Mouse (Mus musculus): ENCODE data around the gene Fam172a.

The Fam172a gene

DNA sequence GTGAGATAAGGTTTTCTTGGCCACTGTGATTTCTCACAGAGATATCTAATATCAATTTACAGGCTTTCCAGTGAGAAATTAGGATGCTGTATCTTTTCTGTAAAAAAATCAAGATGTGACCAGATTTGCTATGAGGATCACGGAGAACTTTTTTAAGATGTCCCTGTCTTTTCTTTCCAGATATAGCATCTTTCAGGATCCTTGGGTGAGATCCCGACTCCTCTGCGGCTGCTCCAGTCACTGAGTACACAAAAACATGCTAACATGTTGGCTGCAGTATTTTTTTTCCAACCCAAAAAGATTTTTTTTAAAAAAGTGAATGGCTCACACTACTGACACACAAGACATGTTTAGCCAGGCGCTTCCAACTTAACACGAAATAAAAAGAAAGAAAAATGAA, 476.9 kb downstream of the Fam172a start:
- no peak for DNase-seq (ENCODE audit: low read depth, low spot score)

DNA sequence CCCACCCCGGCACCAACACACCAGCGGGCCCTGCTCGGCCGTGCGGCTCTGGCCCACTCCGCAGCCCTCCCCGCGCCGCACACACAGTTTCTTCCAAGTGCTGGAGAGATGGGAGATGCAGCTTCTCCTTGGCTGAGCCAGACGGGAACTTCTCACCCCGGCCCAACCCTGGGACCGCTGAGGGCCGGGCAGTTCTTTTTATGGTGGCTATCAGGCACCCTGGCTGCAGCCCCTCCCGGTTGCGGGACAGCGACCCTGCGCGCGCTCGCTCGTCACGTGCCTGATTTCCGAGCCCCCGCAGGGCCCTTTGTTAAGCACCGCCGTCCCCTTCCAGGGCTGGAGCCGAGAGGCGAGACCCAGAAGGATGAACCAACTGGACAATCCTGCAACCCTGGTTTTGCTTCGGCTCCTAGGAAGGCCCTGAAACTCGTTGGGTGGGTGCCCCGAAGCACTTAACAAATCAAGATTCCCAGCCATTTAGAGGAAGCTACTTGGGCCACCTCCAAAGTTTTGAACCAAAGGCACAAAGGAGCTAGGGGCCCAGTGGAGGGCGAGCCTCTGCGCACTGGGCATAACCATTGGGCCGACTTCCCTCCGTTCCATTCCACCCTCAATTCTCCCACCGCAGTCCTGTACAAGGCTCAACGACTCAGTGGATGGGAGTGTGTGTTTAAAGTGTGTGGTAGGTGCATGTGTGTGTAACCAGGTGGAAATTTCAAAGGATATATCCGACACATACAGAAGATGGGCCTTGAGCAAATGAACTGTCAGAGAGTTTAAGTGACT, 477.7 kb downstream of the Fam172a start:
- DNase-seq (ENCODE audit: low read depth, low spot score), result no peak

DNA sequence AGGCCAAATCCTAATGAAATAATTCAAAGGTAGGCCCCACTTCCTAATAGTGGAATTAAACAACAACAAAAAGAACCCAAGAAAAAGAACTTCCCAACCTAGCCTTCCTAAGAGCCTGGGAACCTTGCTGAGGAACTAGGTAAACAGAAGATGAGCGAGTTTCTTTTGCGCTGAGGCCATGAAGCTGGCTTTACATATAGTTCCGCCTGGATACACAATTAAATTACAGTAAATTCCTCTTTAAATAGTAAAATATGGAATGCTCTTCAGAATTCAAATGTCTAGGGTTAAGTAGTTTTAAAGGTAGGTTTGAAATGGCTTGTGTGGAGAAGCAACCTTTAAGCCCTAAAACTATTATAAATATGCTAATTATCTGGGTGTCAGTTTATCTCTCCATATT, 478.4 kb downstream of the Fam172a start:
- no peak for DNase-seq (ENCODE audit: low read depth, low spot score)

DNA sequence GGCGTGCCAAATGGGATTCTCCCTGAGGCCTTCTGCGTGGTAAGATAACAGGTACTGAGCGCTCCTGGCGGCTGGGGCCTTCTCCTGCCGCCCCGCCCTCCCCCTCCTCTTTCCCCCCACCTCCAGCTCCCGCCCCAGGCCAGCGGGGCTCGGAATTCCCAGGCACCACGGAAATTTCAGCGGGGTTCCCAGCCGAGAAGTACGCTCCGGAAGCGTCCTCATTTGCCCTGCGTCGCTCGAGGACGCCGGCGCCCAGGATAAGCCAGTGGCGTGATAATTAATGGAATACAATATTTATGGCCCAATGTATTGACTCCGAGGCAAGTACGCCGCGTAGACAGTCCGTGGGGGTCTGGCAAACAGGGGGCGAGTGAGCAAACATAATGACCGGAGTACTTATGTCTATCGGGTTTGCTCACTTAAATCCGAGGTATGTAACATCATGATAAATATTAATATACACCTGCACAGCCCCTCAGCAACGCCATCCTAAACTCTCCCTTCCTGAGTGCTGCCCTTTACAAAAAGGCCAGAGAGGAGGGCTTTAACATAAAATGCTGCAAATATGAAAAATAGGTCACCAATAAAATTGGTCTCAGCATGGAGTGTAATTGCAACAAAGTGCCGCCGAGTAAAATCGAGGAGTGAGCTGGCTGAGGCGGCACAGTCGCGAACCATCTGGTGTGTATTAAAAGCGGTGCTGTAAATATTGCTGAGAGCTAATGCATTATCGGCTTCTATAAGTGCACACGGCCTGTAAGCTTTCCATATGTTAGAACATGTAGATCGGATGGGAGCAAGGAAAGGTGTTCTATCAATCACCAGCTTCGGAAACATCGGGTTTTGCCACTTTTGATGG, 479.5 kb downstream of the Fam172a start:
- no peak for DNase-seq (ENCODE audit: low read depth, low spot score)

DNA sequence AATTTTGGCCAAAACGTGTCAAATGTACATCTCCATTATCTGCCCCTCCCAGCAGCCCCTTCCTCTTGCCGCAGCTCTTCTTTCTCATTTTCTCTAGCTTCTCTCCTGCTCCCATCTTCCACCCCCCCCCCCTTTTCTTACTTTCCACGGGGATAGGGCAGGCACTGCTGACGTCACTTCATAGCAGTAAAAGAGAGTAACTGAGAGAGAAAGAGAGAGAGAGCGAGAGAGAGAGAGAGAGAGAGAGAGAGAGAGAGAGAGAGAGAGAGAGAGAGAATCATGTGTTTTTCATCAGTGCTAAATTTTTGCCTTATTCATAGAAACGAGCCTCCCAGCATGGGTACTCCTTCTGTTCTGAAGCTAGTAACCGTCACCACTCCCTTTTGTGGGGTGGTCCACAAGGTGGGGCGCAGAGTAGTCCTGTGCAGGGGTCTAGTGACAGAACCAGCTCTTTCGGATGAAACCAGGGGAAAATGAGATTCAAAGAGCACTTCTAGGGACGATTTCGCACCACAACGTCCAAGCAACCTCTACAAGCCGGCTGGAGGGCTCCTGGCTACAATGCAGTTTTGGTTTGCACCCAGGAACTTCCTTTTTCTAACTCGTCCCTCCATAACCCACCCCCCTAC, 480.2 kb downstream of the Fam172a start:
- no peak for DNase-seq (ENCODE audit: low read depth, low spot score)

DNA sequence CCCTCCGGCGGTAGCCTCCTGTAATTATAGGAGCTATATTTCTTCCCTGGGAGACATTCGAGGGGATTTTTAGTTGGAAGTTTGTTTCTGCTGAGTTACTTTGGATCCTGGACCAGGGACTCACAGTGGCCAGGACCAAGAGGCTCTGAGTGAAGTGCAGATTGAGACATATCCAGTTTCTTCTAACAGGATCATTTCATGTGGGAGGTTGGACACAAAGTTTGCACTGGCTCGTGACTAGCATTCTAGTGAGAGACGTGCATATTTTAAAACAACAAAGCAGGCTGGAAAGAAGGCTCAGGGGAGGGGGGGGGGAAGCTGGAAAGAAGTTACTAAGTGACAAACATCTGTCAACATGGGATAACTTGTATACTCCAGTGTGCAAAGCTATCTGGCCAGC, 481.2 kb downstream of the Fam172a start:
- no peak for DNase-seq (ENCODE audit: low read depth, low spot score)

DNA sequence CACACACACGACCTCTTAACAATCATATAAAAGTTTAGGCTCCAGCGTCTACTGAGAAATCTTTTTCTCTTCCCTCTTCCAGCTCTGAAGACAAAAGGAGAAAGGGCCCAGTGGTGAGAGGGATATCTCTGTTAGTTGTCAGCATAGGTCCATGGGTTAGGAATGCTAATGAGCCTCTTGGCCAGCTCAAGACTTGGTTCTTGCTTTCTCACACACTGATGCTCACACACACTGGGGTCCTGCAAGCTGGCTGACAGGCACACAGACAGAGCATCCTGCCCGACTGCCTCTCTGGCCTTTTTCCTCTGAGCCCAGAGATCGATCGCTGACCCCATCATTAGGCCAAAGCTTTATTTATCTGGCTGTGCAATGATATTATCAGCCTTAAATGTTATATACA, 482.2 kb downstream of the Fam172a start:
- no peak for DNase-seq (ENCODE audit: low read depth, low spot score)

DNA sequence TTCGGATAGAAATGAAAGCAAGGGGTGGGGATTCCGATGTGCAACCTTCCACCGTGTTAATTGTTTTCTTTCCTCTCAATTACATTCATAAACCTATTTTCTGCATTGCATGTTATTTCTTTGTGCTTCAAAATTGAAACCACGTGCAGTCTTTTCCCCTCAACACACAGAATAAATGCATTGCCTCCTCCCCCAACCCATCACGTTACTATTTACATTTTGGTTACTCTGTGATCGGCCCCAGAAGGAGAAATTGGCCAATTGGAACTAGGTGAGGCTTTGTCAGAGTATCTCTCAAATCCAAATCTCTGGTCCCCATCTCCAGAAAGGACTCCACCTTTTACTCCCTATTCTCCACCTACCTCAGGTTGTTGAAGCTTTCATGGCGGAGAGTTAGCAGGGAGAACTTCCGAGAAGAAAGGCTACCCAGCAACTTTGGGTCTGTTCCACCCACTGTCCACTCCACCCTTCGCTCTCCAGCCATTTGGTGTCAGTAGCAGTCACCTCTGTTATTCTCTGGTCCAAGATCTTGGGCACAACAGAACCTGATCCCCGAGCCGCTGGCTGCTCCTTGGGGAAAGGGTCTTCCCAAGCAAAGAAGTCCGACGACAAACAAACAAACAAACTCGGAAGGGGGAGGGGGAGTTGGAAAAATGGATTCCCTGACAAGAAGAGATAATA, 483.1 kb downstream of the Fam172a start:
- DNase-seq (ENCODE audit: low read depth, low spot score), result no peak

DNA sequence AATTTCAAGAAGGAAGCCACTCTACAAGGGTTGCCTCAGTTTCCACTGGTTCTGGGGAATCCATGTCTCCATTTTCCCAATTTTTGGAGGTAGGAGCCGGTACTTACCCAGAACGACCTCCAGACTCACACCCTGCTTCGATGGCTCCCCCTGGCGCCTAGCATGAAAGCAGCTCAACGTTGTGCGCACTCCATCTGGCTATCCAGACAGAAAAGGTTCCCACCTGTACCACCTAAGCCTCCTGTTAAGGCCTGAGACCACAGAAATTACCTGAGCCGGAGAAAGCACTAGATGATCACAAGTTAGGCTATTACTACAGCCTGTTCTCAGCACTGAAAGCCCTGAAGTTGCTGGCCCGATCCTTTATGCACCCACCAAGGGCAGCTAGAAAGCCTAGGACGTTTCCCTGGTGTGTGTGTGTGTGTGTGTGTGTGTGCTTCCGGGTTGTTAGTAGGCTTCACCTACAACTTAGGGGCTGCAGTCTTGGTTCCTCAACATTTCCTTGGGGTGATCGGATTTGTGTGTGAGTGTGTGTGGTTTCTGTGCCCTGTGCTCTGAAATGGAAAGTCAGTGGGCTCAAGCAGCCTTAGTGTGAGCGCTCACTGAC, 484.6 kb downstream of the Fam172a start:
- no peak for DNase-seq (ENCODE audit: low read depth, low spot score)

DNA sequence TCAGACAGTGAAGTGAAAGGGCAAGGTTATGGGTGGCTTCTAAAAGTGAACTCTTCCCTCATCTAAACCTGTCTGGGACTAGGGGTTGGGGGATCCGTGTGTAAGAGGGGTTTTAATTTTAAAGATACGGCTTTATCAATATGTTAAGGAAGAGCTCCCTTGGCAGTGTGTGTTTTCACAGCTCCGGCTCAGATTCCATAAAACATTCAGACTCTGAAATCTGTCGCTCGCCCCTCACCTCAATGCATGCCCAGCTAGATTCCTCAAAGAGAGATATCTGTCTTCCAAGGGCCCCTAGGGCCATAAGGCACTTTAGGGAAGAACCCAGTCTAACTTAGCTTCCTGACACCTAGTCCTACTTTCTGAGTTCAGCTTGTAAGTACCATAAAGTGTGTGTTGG, 486.0 kb downstream of the Fam172a start:
- DNase-seq (ENCODE audit: low read depth, low spot score), result no peak

DNA sequence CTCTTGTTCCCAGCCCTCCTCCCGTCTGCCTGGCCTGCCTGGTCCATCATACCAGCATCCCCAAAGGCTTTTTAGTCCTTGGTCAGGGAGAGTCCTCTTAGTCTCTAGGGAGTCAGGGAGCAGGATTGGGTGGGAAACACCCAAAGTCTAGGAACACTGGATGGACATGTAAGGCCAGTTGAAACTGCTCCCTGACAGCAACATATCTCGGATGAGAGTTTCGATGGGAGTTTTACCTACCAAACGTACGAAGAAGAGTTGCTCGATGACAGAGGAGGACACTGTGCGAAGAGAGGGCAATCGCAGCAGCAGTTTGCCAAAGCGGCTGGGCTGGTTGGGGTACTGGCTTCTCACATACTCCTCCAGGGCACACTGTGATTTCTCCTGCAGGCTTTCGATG, 487.8 kb downstream of the Fam172a start:
- no peak for DNase-seq (ENCODE audit: low read depth, low spot score)

DNA sequence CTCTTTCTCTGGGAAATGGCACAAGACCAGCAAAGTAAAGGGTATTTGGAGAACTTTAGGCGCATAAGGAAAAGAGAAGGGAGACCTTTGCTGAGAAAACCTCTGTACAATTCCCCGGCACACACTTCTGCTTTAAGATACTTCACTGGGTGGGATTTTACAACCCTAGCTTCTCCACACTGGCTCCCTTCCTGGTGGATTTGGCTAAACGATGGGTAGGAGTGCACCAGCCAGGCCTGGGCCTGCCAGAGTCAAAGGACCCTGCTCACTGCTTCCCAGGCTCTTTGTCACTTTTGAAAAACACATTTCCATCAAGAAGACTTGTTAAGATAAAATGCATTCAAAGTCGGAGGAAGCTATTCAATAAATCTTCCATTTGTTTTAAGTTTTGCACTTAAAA, 491.4 kb downstream of the Fam172a start:
- no peak for DNase-seq (ENCODE audit: low read depth, low spot score)

DNA sequence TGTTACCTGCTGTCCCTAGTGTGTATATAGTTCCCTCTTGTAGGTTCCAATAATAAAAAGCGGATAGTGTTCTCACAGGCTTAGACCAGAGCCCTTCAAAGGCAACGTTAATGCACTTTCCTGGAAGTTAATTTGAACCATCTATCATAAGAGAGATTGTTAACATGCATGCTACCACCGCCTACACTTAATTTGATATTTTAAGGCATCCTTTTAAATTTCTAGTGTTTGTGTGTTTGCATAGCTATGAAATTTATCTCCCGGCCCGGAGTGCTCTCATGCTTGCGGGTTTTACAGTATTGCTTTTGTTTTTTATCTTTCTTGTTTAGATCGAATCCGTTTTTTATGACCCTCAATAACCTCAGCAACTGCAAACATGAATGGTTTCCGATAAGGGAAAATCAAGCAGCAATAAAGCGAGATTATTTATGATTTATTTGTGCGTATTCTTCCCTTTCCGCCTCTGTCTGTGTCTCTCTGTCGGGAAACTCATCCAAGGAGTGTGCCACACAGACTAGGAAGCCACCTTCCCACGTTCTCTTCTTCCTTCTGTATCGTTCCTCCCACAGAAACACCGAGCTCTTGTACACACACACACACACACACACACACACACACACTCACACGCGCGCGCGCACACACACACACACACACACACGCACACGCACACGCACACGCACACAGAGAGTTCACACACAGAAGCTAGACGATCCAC, 492.5 kb downstream of the Fam172a start:
- DNase-seq (ENCODE audit: low read depth, low spot score), result no peak

DNA sequence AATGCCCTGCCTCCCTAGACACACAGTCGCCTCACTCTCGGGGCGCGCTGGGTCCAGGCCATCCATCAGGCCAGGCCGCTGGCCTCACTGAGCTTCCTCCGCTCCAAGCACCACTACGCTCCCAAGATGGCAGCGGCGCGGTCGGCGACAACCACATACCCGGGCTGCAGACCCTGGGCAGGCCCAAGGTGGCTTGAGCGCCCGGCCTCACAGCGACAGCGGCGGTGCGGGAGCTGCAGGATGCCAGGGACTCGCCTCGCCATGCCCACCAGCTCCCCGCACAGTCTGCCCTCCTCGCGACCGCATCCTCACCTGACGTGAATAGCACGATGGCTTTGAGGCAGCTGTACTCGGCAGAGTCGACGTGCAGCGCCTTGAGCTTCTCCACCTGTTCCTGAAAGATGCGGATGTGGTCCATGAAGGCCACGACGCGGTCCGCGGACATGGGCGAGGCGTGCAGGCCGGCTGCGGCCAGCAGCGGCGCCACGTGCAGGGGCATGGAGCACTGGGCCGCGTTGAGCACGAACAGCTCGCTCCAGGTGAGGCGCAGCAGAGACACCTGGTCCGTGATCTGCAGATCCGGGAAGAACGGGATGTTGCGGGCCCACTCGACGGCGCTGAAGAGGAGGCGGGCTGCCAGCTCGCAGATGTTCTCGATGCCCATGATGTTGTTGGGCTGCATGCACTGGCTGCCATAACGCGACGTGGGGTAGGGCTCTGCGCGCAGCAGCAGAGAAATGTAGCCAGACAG, 493.2 kb downstream of the Fam172a start:
- DNase-seq (ENCODE audit: low read depth, low spot score), result no peak

DNA sequence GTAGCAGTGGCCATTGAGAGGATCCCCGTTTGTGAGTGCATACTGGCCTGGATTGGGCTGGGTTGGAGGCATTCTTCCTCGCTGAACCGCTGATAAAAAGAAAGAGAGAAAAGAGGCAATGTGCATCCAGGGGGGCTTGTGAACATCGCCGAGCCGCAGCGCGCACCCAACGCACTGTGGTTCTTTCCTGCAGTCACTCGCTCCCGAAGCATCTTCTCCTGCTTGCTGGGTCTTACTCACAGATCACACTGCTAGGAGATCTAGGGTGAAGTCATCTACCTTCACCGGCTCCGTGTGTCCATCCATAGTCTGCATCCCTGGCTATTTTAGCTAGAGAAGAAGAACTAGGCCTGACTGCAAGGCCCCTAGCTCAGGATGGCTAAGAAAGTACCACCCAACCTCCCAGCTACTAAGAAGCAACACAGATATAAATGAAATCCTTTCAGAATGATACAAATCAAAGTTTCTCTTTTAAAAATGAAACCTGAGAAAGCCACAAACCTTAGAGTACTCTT, 493.8 kb downstream of the Fam172a start:
- no peak for DNase-seq (ENCODE audit: low read depth, low spot score)

DNA sequence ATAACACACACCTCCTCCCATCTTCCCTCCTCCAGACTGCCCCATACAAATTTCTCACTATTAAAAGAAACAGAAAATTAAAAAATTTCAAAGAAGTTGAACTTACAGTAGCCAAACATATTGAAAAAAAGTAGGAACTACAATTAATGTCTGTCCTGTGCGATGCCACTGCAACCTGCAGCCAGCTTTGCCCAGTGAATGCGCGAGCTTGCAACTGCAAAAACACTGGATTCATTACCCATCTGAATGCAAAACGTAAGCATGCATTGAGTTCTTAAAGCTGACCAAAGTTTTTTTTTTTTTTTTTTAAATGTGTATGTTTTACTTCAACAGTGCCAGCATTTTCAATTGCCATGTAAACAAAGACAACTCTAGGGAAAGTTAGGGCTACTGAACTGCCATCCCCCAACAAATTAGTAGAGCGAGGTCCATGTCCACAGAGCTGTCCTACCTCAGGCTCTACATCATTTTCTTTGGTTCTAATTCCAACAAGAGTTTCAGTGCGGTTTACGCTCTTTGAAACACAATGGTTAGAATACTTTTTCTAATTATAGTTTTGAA, 494.5 kb downstream of the Fam172a start:
- DNase-seq (ENCODE audit: low read depth, low spot score), result no peak

DNA sequence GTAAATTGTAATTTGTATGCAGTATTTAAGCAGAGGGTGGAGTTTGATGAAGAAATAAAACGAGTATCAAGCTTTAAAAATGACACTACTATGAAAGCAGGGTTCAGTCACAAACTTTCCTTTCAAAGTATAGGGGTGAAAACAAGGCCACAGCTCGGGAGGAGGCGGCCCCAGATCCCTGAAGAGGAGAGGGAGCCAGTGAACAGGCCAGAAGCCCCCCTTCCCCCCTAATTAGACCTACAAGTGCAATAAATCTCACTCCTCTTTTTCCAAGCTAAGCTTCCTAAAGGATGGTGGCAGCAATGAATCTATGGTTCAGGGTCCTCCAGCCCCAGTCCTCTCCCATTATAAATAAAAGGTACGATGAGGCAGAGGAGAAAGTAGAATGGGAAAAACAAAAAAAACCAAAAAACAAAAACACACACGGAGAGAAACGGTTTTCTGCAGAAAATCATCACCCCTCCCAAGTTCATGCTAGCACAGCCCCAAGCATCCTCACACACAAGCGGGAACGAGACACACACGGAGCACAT, 495.5 kb downstream of the Fam172a start:
- no peak for DNase-seq (ENCODE audit: low read depth, low spot score)

DNA sequence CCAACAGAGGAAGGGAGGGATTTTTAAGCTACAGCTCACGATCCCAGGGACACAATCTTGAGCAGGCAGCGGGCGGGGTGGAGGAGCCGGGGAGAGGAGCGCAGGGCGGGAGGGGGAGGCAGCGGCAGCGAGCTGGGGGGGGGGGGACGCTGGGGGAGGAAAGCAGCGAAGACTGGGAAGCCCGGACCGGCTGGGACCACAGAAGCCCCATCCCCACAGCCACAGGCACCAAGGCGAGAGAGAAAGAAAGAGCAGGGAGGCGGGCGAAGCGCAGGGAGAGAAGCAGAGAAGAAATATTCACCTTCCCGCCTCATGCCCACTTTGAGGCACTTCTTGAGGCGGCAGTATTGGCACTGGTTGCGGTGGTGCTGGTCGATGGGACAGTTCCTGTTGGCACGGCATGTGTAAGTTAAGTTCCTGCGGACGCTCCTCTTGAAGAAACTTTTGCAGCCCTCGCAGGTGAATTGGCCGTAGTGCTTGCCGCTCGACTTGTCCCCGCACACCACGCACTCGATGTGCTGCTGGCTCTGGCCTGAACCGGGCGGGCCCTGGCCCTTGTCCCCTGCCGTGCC, 496.1 kb downstream of the Fam172a start:
- no peak for DNase-seq (ENCODE audit: low read depth, low spot score)

DNA sequence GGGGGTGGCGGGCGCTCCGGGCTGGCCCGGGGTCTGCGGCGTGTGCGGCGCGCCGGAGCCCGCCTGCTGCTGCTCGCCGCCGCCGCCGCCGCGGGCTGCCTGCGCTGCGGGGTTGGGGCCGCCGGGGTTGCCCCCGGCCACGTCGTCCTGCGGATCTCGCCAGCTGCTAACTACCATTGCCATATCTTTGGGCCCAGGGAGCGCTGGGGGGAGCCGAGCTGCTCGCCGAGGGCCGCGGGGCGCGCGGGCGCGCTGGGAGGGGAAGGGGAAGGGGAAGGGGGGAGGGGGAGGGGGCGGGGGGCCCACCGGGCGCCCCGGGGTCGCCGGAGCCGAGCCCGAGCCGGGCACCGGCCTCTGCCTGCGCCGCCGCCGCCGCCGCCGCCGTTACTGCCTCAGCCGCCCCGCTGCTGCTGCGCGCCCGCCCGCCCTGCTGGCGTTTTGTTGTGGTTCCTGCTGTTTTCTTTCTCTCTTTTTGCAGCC, 496.6 kb downstream of the Fam172a start:
- DNase-seq (ENCODE audit: low read depth, low spot score), result no peak
